Mouse (Mus musculus): Measurements from ENCODE around the gene Esr2.
"Not testable (repeated sequence)": the region's sequence is repeated elsewhere in the genome, so short reads cannot be mapped to it uniquely, and the experiment has no call there.

Gene Esr2

DNA sequence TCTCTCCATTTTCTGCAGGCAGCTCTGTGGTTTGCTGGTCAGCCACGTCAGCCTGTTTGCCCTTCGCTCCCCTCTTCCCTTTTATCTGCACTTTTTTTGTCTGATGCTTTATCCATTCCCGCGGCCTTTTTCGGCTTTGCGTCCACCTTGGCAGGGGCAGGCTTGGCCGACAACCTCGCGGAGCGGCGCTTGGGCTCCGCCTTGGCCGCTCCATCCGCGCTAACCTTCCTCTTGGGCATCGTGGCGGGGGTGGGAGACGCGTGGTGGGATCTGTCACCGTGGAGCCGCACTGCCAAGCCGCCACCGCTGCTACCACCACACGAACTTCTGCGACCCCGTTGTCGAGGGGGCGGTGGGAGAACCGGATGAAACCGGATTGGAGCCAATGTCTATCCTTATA, 24.7 kb downstream of the Esr2 start:
- not testable (repeated sequence) for DNase-seq (ENCODE audit: low read depth)

- no peak for DNase-seq (ENCODE audit: low read depth)
These were observed 40.4 kb downstream of the Esr2 start for GRCm38 (mm10) chr12:76136701-76137100.

DNA sequence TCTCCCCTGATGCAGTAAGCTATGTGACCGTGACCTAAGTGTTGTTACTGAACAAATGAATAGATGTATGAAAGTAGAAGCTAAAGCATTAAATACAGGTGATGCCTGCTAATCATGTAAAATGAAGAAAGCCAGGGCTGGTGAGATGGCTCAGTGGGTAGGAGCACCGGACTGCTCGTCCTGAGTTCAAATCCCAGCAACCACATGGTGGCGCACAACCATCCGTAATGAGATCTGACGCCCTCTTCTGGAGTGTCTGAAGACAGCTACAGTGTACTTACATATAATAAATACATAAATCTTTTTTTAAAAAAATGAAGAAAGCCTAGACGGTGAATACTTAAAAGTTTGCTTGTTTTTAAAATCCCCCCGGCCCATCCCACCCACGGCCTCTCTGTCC, 44.0 kb downstream of the Esr2 start:
- not testable (repeated sequence) for DNase-seq (ENCODE audit: low read depth)

- DNase-seq (ENCODE audit: low read depth), result no peak
These were observed 44.5 kb downstream of the Esr2 start for GRCm38 (mm10) chr12:76132591-76132990.

- DNase-seq (ENCODE audit: low read depth), result no peak
These were observed 46.2 kb downstream of the Esr2 start for GRCm38 (mm10) chr12:76130891-76131290.

DNA sequence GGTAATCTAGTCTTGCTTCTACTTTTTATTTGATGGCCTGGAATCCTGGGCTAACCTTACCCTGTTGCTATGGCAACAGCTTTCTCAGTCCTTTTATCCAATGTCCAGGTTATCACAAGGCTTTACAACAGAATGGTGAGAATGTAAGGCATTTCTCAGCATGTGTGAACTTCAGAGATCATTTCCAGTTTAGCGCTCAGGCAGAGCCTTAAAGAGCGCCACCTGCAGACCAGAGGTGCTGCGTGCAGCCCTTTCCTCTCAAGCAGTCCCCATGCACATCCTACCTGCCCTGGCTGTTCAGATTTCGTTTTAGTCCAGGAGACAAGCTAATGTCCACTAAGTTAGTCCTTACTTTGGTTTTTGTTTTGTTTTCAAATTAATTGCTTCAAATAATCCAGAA, 46.8 kb downstream of the Esr2 start:
- peak; percentile 53 for DNase-seq (ENCODE audit: low read depth)

DNA sequence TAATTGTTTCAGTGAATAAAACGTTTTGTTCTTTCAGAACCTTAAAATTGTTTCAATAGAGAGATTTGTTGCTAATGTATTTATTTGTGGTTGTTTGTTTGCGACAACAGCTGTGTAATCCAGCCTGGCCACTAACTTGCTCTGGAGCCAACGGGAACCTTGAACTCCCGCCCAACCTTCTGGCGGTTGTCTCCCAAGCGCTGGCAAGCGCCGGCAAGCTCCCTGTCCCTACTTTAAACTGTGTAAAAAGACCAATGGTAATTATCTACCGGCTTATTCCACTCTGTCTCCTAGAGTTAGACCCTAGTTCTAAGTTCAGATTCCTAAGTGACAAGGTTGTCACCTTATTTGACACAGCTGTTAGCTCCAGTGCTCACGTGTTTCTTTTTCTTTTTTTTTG, 48.2 kb downstream of the Esr2 start:
- DNase-seq (ENCODE audit: low read depth), result no peak

DNA sequence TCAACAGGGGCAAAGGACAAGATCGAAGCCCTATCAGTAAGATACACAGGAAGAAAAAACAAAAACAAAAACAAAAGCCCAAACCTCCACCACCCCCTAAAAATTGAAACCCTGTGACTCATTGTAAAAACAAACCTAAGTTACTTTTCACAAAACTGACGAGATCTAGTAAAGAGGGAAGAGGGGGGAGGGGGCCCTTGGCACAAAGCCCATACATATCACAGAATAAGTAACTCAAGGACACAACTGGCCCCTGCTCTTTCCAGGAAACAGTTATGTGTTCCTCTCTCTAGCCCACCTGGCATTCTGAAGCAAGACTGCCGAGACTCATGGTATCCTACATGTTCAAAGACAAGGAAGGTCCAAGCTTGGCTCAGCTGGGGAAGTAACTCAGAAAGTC, 48.8 kb downstream of the Esr2 start:
- peak; percentile 49 for DNase-seq (ENCODE audit: low read depth)

DNA sequence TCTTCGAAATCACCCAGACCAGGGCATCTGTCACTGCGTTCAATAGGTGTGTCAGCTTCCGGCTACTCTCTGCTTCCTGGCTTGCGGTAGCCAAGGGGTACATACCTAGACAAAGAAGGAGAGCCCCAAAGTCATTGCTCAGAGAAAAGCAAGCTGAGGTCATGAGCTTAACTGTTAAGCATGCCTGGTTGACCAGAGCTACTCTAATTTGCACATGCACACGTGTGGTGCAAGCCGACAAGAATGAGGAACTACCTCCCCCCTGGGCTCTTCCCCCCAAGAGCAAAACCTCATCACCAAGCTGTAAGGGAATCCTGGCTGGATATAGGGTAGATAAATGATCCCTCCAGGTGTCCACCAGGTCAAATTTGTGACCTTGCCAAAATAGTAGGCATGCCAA, 53.8 kb downstream of the Esr2 start:
- DNase-seq (ENCODE audit: low read depth), result no peak

- peak; percentile 72 for DNase-seq (ENCODE audit: low read depth)
These were observed 59.4 kb downstream of the Esr2 start for GRCm38 (mm10) chr12:76117632-76118153.

GRCm38 (mm10) chr12:76116577-76116976, 60.5 kb downstream of the Esr2 start:
- DNase-seq (ENCODE audit: low read depth), result no peak

- DNase-seq (ENCODE audit: low read depth), result no peak
These were observed 66.0 kb downstream of the Esr2 start for GRCm38 (mm10) chr12:76111046-76111445.

DNA sequence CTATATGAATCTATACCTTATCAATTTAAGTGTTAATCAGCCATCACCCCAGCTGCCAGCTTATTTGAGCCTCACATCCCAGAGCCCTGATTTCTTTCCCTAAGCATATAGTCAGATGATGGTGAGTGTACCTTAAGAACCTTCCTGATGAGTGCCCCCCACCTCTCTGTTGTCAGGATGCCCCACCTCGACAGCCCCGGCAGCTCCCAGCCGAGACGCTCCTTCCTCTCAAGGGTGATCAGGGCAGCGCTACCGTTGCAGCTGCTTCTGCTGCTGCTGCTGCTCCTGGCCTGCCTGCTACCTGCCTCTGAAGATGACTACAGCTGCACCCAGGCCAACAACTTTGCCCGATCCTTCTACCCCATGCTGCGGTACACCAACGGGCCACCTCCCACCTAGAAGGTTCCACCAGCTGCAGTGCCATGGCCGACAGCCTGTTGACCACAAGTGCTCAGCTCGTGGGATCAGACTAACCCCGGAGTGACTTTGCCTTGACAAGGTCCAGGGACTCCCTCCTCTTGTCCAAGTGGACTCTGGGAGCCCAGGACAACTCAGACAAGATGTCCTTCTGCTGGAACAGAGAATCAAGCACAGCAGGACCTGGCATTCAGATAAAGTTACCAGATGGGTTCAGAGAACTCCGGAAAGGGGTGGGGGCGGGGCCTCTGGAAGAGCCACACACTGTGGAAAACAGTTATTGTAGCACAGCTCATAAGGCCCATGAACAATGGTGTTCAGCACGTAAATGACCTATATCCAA, 67.2 kb downstream of the Esr2 start:
- no peak for DNase-seq (ENCODE audit: low read depth)

- DNase-seq (ENCODE audit: low read depth), result no peak
These were observed 72.3 kb downstream of the Esr2 start for GRCm38 (mm10) chr12:76104596-76105351.

- DNase-seq (ENCODE audit: low read depth), result no peak
These were observed 74.4 kb downstream of the Esr2 start for GRCm38 (mm10) chr12:76102621-76103020.

DNA sequence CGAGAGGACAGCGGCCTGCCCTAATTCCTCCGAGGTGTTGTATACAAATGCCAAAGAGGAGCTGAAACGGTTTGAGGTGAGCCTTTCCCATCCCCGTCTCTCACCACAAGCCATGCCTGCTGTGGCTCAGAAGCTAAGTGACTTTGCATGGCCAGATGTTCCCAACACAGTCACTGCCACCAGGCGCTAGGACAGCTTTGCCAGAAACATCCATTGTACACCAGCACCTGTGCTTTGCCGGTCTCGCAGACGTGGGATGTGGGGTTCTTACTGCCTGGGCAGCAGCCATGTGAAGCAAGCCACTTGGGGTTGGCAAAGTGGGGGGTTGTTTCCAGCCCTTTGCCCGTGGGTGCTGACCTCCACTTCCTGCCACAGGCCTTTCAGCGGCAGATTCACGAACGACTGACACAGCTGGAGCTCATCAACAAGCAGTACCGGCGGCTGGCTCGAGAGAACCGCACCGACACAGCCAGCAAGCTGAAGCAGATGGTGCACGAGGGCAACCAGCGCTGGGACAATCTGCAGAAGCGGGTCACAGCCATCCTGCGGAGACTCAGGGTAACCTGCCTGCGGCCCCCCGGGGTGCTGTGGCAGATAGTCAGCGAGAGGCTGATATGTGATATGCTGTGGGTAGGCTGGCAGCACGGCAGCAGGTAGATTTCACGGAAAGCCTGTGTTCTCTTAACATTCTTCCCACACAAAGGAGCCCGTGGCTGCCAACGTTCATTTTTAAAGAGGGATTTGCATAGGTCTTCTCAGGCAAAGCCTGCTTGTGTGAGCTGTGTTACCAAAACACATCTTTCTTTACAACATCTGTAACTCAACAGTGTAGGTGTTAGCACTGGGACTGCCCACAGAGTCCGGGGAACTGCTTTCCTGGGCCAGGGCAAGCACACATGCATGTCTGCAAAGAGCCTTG, 81.7 kb downstream of the Esr2 start:
- DNase-seq (ENCODE audit: low read depth), result no peak

- no peak for DNase-seq (ENCODE audit: low read depth)
These were observed 83.2 kb downstream of the Esr2 start for GRCm38 (mm10) chr12:76093613-76094588.

DNA sequence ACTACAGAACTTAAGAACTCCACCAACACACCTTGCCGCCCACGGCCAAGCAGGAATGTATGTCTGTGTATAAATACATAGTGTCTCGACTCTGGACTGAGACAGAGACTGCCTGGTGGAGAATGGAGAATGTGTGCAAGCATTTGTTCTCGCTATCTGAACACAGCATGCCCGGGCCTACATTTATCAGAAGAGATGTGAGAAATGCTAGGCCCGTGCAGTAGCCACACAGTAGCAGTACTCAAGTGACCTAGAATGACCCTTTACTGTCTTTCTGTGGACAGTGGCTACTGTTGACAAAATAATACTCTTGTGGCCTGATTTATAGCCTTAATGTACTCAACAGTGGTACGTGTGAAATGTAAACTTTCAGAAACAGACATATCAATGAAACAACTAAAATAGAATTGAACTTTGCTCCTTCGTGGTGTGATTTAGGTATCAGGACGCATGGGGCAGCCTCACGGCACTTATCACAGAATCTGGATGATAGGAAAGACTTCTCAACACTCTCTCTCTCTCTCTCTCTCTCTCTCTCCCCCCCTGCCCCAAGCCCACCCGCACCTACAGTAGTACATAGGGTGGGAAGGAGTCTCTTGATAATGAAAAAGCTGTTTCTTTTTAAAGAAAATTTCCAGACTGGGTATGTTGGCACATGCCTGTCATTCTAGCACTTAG, 84.1 kb downstream of the Esr2 start:
- DNase-seq (ENCODE audit: low read depth), result no peak

GRCm38 (mm10) chr12:76087025-76087424, 90.0 kb downstream of the Esr2 start:
- DNase-seq (ENCODE audit: low read depth), result no peak
